Mouse (Mus musculus) limb, embryonic 15.5 days (tissue): ENCODE measurements at regions not wholly inside any gene's neighbourhood (a gene's known extent, or its start where the extent isn't known, plus 50 kb on each side); places are given as distances from the start of the nearest gene placed in this dataset.

Experiments
- ATAC-seq: fragments of 200-750 bp; cut with Nextera tagmentation; 2 replicates; pipeline ENCODE4 v1.8.0; 2017; ENCODE audit warnings: low read depth, moderate TSS enrichment; ENCODE audit not compliant: insufficient number of reproducible peaks, low FRiP score, low TSS enrichment
- H3K27ac ChIP-seq: fragments of 300-500 bp; sonication (generic); 2 replicates; pipeline ENCODE4 v1.5.1; 2015; ENCODE audit warnings: moderate library complexity, mild to moderate bottlenecking, inconsistent platforms
- H3K27me3 ChIP-seq: fragments of 300-500 bp; sonication (generic); 2 replicates; pipeline ENCODE4 v1.6.1; 2015; ENCODE audit warnings: inconsistent platforms
- H3K36me3 ChIP-seq: fragments of 300-500 bp; sonication (generic); 2 replicates; pipeline ENCODE4 v1.6.1; 2015; ENCODE audit warnings: inconsistent platforms
- H3K4me1 ChIP-seq: fragments of 300-500 bp; sonication (generic); 2 replicates; pipeline ENCODE4 v1.6.1; 2015; ENCODE audit warnings: inconsistent platforms
- H3K4me2 ChIP-seq: fragments of 300-500 bp; sonication (generic); 2 replicates; pipeline ENCODE4 v1.6.1; 2015; ENCODE audit warnings: mild to moderate bottlenecking, inconsistent platforms
- H3K4me3 ChIP-seq: fragments of 300-500 bp; sonication (generic); 2 replicates; pipeline ENCODE4 v1.5.1; 2015; ENCODE audit warnings: mild to moderate bottlenecking, inconsistent platforms
- H3K9ac ChIP-seq: fragments of 300-500 bp; sonication (generic); 2 replicates; pipeline ENCODE4 v1.6.1; 2015; ENCODE audit warnings: inconsistent platforms
- H3K9me3 ChIP-seq: fragments of 300-500 bp; sonication (generic); 2 replicates; pipeline ENCODE4 v1.6.1; 2016; ENCODE audit warnings: inconsistent platforms
- WGBS: fragments of 180-500 bp; shearing (Covaris S2); methylation state at CpG from one replicate; pipeline ENCODE4 v1.1.7; 2015; 5-methylcytosine and 5-hydroxymethylcytosine counted together

- ATAC-seq: no peak
- Histone ChIP-seq H3K4me1 (no peaks in the 10 kb centered on the region), H3K27ac (0 out of 2 replicates have a peak overlapping the region, but pooled peaks have one; percentile 4), H3K9ac (no peak overlapping the region), H3K4me3 (no peak overlapping the region), H3K36me3 (no peaks in the 10 kb centered on the region), H3K9me3 (no peaks in the 10 kb centered on the region), H3K27me3 (no peaks in the 10 kb centered on the region), H3K4me2 (no peak overlapping the region)
- 23% methylated on average over 10 of the region's 10 CpGs for WGBS
Observed at GRCm38 (mm10) chr3:58135607-58136365, 278.7 kb upstream of the Tsc22d2 start.

DNA sequence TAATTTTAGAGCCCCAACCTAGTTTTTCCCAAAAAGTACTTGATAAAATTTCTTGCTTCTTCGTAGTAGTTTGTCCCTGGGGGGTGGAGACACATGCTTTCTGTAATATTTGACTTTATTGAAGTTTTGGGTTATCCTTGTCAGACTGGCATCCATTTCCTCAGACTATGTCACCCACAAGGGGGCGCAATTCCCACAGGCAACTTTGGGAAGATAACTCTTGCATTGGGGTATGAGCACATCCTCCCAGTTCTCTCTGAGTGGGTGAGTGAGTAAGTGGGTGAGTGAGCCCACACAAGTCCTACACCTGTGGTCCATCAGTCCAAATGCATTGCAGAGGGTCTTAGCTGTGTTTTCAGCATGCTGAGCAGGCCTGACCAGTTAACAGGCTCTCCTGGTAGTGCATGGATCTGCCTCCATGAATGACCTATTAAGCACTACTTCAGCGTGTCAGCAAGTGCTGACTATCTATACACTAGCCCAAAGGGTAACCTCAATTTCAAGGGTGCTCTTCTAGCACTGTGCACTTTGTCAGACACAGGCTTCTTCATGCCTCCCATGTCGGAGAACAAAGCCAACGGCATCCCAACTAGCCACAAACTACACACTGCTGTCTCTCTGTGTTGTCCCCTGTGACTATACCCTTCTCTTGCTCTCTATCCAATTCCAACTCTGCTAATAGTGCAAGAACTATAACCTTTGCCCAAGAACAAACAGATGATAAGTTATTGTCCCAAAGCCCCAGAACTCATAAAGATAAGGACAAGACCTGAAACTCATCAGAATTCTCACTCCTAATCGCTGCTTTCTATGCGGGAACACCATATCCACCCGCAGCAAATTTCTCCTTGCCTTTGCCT, 275.6 kb upstream of the Tsc22d2 start:
- Histone ChIP-seq H3K27me3 (no peaks in the 10 kb centered on the region), H3K36me3 (no peaks in the 10 kb centered on the region), H3K4me3 (no peak overlapping the region), H3K4me1 (no peaks in the 10 kb centered on the region), H3K4me2 (no peak overlapping the region), H3K27ac (no peak overlapping the region), H3K9me3 (no peaks in the 10 kb centered on the region), H3K9ac (no peak overlapping the region)
- ATAC-seq: no peak
- WGBS: 80% methylated on average over 8 of the region's 8 CpGs

DNA sequence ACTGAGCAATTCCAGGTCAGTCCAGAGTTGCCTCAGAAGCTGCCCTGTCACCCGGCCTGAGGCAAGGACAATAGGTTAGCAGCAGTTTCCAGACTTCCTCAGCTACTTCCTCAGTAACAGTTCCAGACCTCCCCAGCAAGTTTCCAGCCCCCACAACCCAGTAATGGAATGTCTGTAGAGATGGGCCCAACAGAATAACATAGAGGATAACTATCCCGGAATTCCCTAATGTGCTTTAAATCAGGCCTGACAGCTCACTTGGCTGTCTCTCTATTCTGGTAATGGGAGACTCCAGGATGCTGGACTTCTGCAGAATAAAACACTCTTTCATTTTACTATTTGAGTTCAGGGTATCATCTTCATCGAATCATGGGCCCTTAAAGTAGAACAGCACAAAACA, 268.4 kb upstream of the Tsc22d2 start:
- Histone ChIP-seq H3K4me3 (no peak overlapping the region), H3K9me3 (no peaks in the 10 kb centered on the region), H3K36me3 (no peaks in the 10 kb centered on the region), H3K4me1 (no peaks in the 10 kb centered on the region), H3K4me2 (no peak overlapping the region), H3K9ac (no peak overlapping the region), H3K27me3 (no peaks in the 10 kb centered on the region), H3K27ac (no peak overlapping the region)
- no peak for ATAC-seq
- 49% methylated on average over 3 of the region's 3 CpGs for WGBS

GRCm38 (mm10) chr3:58146762-58147161, 267.8 kb upstream of the Tsc22d2 start:
- Histone ChIP-seq H3K4me3 (no peak overlapping the region), H3K9me3 (no peaks in the 10 kb centered on the region), H3K27me3 (no peaks in the 10 kb centered on the region), H3K9ac (no peak overlapping the region), H3K27ac (no peak overlapping the region), H3K36me3 (no peaks in the 10 kb centered on the region), H3K4me2 (no peak overlapping the region), H3K4me1 (no peaks in the 10 kb centered on the region)
- 53% methylated on average over 1 of the region's 1 CpGs for WGBS
- ATAC-seq: no peak

- 58% methylated on average over 3 of the region's 3 CpGs for WGBS
- no peak for ATAC-seq
- no peak overlapping the region for H3K27ac ChIP-seq
Observed at GRCm38 (mm10) chr3:58153141-58153540, 261.4 kb upstream of the Tsc22d2 start.

GRCm38 (mm10) chr3:58153874-58154756, 260.4 kb upstream of the Tsc22d2 start:
- ATAC-seq: no peak
- Histone ChIP-seq H3K4me3 (no peak overlapping the region), H3K27me3 (no peaks in the 10 kb centered on the region), H3K36me3 (no peaks in the 10 kb centered on the region), H3K9ac (no peak overlapping the region), H3K9me3 (no peaks in the 10 kb centered on the region), H3K4me2 (no peak overlapping the region), H3K4me1 (no peaks in the 10 kb centered on the region), H3K27ac (no peak overlapping the region)
- 61% methylated on average over 21 of the region's 21 CpGs for WGBS

More at GRCm38 (mm10) chr3:58153141-58153540, 261.4 kb upstream of the Tsc22d2 start:
- H3K9ac ChIP-seq: no peak overlapping the region
- no peaks in the 10 kb centered on the region for H3K27me3 ChIP-seq
- no peaks in the 10 kb centered on the region for H3K4me1 ChIP-seq
- no peak overlapping the region for H3K4me2 ChIP-seq
- no peaks in the 10 kb centered on the region for H3K9me3 ChIP-seq
- H3K4me3 ChIP-seq: no peak overlapping the region
- no peaks in the 10 kb centered on the region for H3K36me3 ChIP-seq

- H3K27ac ChIP-seq: no peak overlapping the region
- no peaks in the 10 kb centered on the region for H3K36me3 ChIP-seq
- H3K9me3 ChIP-seq: no peaks in the 10 kb centered on the region
- H3K4me1 ChIP-seq: no peaks in the 10 kb centered on the region
- H3K4me2 ChIP-seq: no peak overlapping the region
- H3K4me3 ChIP-seq: no peak overlapping the region
- H3K27me3 ChIP-seq: peaks cover 5% of the 10 kb centered on the region; the same call in 1 of the 2 replicates
- 48% methylated on average over 3 of the region's 3 CpGs for WGBS
- no peak overlapping the region for H3K9ac ChIP-seq
- no peak for ATAC-seq
Observed at GRCm38 (mm10) chr3:58159384-58159783, 255.1 kb upstream of the Tsc22d2 start.

GRCm38 (mm10) chr3:58162238-58162637, 252.3 kb upstream of the Tsc22d2 start:
- Histone ChIP-seq H3K4me1 (no peaks in the 10 kb centered on the region), H3K27me3 (peaks cover 5% of the 10 kb centered on the region; the same call in 1 of the 2 replicates), H3K36me3 (no peaks in the 10 kb centered on the region), H3K27ac (no peak overlapping the region), H3K9me3 (no peaks in the 10 kb centered on the region), H3K4me2 (no peak overlapping the region), H3K4me3 (no peak overlapping the region), H3K9ac (no peak overlapping the region)
- 45% methylated on average over 10 of the region's 10 CpGs for WGBS
- no peak for ATAC-seq

DNA sequence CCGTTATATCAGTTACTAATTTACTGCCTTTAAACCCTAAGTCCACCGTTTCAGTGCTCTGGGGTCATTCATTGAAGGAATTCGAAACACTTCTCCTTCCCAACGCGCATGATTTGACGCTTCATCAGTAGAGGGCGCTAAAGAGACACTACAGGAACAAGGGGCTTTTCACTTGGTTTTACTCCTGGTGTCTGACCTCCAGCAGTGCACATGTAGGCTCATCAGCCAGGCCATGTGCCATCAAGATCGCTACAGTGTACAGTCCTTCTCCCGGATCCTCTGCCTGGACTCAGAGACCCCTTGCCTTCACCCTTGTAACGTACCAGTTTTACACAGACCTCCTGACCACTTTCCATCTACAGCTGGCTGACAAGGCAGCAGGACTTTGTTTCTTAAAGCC, 250.7 kb upstream of the Tsc22d2 start:
- no peak overlapping the region for H3K9ac ChIP-seq
- 0 out of 2 replicates have a peak overlapping the region, but pooled peaks have one; percentile 15 for H3K4me2 ChIP-seq
- no peaks in the 10 kb centered on the region for H3K36me3 ChIP-seq
- no peaks in the 10 kb centered on the region for H3K4me1 ChIP-seq
- no peaks in the 10 kb centered on the region for H3K9me3 ChIP-seq
- WGBS: 7% methylated on average over 10 of the region's 10 CpGs
- no peak overlapping the region for H3K27ac ChIP-seq
- no peak for ATAC-seq
- H3K27me3 ChIP-seq: peaks cover 5% of the 10 kb centered on the region; the same call in 1 of the 2 replicates
- H3K4me3 ChIP-seq: no peak overlapping the region

DNA sequence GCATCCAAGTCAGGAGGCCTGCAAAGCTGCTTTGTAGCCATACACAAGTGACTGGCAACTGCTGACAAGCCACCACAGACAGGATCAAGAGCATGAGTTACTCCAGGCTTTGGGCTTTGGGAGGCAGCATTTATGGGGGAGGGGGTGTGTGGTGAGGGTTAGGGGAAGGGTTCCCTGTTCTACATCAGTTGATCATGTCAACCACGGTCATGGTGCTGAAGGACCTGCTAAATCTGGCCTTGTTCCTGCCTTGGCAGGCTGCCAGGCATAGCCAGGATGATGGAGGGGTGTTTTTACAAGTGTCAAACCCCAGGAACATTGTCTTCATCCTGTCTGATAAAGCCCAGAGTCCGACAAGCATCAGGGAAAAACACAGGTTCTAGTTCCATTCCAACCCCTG, 247.9 kb upstream of the Tsc22d2 start:
- H3K27ac ChIP-seq: no peak overlapping the region
- no peak for ATAC-seq
- no peaks in the 10 kb centered on the region; the same call in 1 of the 2 replicates for H3K4me1 ChIP-seq
- no peak overlapping the region for H3K4me3 ChIP-seq
- no peak overlapping the region for H3K4me2 ChIP-seq
- H3K36me3 ChIP-seq: no peaks in the 10 kb centered on the region
- H3K9ac ChIP-seq: no peak overlapping the region
- H3K27me3 ChIP-seq: peaks cover 5% of the 10 kb centered on the region; the same call in 1 of the 2 replicates
- no peaks in the 10 kb centered on the region for H3K9me3 ChIP-seq
- 35% methylated on average over 2 of the region's 2 CpGs for WGBS

DNA sequence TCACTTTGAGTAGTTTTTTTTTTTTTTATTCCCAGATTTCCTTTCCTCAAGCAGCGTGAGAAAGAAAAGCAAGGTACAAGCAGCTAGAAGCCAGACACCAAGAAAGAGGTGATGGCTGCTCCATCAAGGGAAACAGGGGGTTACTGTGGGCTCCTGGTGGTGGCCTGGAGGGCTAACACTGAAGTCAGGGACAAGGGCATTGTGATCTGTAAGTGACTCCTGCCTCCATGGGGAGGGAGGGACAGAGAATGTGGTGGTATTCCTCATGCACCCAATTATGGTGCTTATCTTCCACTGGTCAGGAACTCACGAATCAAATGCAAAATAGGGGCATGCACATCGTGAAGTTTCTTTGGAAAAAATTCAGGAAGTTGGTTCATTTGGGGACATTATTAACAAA, 247.4 kb upstream of the Tsc22d2 start:
- Histone ChIP-seq H3K27me3 (peaks cover 5% of the 10 kb centered on the region; the same call in 1 of the 2 replicates), H3K36me3 (no peaks in the 10 kb centered on the region), H3K27ac (no peak overlapping the region), H3K9ac (no peak overlapping the region), H3K4me3 (no peak overlapping the region), H3K4me2 (no peak overlapping the region), H3K9me3 (no peaks in the 10 kb centered on the region), H3K4me1 (no peaks in the 10 kb centered on the region; the same call in 1 of the 2 replicates)
- no peak for ATAC-seq
- WGBS: 73% methylated on average over 3 of the region's 3 CpGs
